Mouse (Mus musculus): ENCODE measurements around the gene Rsph14. TPM values are rescaled to one million over a fixed set of nuclear protein-coding genes. Genes with fewer than 3 reads are reported as not detected.

Gene Rsph14
- total RNA-seq, 2 experiments from 2014 or later: not detected

GRCm38 (mm10) chr10:74938410-74938809, 94.0 kb downstream of the Rsph14 start:
- no peak for DNase-seq
- intact Hi-C loops (cut with DNase I): loop anchor here (5.0 kb wide), 1 partner anchor 214 kb away; no protein-coding TSS in a partner anchor

GRCm38 (mm10) chr10:74937003-74937790, 95.2 kb downstream of the Rsph14 start:
- intact Hi-C loops (cut with DNase I): loop anchor here (2.0 to 5.0 kb wide), 2 partner anchors 84 to 215 kb away; no protein-coding TSS in a partner anchor

GRCm38 (mm10) chr10:74935016-74935415, 97.4 kb downstream of the Rsph14 start:
- intact Hi-C loops (cut with DNase I): loop anchor here (5.0 kb wide), 1 partner anchor 217 kb away; no protein-coding TSS in a partner anchor
- no peak for DNase-seq

More at GRCm38 (mm10) chr10:74937003-74937790, 95.2 kb downstream of the Rsph14 start:
- DNase-seq: no peak

DNA sequence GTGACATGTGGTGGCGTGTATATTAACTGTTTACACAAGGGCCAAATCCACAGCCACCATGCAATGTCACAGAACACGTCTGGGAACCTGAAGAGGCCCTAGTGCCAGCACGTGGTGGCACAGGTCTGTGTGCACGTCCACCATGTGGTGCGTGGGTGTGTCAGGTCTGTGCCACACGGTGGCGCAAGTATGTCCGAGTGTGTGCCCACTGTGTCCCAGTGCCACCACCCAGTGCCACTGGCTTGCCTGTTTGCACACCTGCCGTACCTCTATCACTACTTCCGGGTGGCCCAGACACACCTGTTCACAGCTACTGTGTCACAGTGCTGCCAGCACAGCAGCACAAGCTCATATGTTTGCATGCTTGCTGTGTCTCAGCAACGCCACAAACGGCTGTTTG, 97.9 kb downstream of the Rsph14 start:
- intact Hi-C loops (cut with DNase I): no loop called here
- no peak for DNase-seq

GRCm38 (mm10) chr10:74933548-74934190, 98.7 kb downstream of the Rsph14 start:
- DNase-seq: no peak
- intact Hi-C loops (cut with DNase I): no loop called here

DNA sequence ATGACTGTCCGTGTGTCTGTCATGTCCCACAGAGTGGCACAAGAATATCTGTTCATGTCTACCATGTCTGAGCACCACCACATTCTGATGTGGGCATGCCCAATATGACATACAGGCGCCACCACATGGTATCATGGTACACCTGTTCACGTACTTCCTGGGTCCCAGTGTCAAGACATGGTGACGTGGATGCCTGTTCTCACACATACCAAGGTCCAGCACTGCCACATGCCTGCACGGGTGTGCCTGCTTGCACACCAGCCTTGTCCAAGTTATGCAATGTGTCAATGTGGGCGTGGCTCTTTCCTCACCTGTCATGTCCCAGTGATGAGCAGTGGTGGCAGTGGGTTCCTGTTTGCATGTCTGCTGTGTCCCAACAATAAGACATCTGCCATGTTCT, 99.9 kb downstream of the Rsph14 start:
- intact Hi-C loops (cut with DNase I): no loop called here
- DNase-seq: no peak

DNA sequence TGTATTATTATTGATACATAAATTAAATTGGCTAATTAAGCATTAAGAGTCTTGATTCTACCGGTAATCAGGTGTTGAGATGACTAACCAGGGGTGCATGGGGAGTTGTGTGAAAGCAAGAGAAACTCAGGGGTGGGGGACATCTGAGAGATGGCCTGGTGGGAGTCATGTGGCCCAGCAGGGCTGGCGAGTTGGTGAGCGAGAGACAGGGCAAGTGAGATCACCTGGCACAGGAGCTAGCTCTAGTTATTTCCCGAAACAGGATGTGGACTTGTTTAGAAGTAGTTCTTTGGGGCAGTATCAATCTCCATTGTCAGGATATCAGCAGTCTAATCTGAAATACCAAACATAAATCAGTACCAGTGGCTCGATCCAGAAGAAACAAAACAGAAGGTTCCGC, 100.8 kb downstream of the Rsph14 start:
- intact Hi-C loops (cut with DNase I): no loop called here
- DNase-seq: no peak

DNA sequence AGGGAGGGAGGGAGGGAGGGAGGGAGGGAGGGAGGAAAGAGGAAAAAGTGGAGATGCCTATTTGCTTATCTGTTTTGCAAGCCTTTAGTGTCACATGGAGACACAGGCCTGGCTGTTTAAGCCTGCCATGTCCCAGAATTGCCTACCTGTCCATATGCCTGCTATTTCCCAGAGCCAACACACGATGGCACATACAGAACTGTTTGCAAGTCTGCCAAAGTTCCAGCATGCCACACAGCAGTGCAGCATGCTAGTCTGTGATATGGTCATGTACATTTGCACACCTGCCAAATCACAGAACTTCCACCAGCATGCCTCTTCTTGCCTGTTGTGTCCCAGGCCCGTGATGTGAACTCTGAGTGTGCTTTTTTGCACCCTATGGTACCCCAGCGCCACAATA, 101.8 kb downstream of the Rsph14 start:
- DNase-seq: no peak
- intact Hi-C loops (cut with DNase I): no loop called here

GRCm38 (mm10) chr10:74929578-74929977, 102.8 kb downstream of the Rsph14 start:
- DNase-seq: no peak
- intact Hi-C loops (cut with DNase I): no loop called here

DNA sequence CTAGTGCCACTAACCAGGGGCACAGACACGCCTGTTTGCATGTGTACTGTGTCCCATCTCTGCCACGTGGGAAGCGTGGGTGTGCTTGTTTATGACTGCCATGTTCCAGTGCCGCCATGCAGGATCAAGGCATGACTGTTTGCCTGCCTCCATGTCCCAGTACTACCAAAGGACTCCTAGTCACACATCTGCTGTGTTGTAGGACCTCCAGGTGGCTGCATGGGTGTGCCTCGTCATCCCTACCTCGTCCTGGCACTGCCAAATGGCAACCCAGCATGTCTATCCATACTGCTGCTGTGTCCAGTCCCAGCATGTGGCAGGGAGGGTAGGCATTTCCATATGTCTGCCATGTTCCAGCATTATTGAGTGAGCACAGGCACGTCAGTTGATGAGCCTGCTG, 104.1 kb downstream of the Rsph14 start:
- DNase-seq: no peak
- intact Hi-C loops (cut with DNase I): no loop called here

DNA sequence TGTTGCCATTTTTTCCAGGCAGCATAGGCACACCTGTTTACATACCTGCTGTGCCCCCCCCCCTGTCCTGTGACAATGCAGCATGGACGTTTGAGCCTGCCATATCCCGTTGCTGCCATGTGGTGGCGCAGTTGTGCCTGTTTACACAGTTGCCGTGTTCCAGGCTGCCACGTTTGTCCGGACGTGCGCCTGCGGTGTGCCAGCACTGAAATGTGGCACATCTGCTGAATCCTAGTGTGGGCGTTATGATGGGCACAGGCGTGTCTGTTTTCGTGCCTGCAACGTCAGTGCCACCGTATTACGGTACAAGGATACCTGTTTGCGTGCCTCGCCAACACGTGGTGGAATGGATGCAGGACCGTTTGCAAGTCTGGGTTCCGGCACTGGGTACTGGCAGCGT, 107.1 kb downstream of the Rsph14 start:
- peak in 1 of 2 experiments; percentile 19 for DNase-seq
- intact Hi-C loops (cut with DNase I): no loop called here

DNA sequence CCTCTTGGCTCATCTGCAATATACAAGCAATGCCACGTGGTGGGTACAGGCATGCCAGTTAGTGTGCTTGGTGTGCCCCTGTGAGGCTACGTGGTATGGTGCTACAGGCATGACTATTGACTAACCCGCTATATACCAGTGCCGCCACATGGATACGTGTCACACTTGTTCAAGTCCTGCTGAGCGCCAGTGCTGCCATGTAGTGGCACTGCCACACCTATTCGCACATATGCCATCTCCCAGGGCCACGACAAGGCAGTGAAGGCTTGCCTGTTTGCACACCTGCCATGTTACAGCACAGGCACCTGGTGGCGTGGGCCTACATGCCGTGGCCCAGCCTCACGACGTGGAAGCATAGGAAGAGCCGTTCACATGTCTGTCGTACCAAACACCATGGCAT, 108.1 kb downstream of the Rsph14 start:
- intact Hi-C loops (cut with DNase I): no loop called here
- DNase-seq: no peak

- intact Hi-C loops (cut with DNase I): no loop called here
Observed at GRCm38 (mm10) chr10:74922763-74923162, 109.6 kb downstream of the Rsph14 start.

DNA sequence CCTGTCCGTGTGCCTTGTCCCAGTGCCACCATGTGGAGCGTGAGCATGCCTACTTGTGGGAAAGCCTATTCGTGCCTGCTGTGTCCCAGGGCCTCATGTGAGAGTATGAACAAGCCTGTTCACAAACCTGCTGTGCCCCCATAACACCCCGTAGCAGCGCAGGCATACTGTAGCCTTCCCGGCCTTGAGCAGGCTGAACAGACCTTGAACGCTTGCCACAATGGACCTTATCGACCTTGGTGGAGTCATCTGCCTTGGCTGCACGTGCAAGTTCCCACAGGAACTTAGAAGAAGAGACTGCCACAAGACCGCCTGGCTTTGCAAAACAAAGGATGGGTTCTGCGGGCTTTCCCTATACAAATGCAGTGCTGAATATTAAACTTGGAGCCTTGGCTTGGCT, 110.8 kb downstream of the Rsph14 start:
- DNase-seq: no peak
- intact Hi-C loops (cut with DNase I): no loop called here

More at GRCm38 (mm10) chr10:74922763-74923162, 109.6 kb downstream of the Rsph14 start:
- DNase-seq: no peak

- intact Hi-C loops (cut with DNase I): no loop called here
- DNase-seq: no peak
Observed at GRCm38 (mm10) chr10:74920853-74921567, 111.4 kb downstream of the Rsph14 start.

DNA sequence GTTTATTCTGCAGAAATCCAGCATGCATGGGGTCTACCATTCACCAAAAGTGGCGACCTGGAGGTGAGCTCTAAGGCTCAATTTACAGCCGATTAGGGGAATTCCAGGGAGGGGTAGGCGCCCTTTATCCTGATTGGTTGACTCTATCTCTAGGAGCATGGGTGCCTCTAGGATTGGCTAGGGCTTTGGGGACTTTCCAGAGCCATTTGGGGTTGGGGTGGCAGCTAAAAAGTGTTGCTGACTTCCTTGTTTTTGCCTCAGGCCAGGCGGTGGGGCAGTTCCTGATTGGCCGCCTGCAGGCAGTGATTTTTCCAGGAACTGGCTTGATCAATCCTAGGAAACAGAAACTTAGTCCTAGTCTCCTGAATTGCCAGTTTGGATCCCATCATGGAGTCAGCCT, 113.1 kb downstream of the Rsph14 start:
- intact Hi-C loops (cut with DNase I): no loop called here
- DNase-seq: no peak

DNA sequence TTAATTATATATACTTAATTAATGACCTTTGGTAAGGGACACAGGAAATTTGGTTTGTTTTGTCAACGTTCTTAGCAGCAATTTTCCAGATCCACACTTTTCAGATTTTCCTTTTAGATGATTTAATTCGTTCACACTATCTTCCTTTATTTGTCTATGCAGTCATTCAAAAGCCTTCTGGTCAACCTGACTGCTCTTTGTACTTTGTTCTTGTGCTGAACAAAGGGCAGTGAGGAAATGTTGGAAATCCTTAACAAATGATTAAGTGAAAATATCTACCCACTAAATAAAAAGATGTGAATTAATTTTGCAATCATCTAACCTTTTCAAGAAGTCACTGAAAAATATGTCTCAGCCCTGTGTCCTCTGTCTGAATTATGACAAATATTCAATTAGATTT, 124.0 kb downstream of the Rsph14 start:
- intact Hi-C loops (cut with DNase I): no loop called here

More for the DNA sequence above, 124.0 kb downstream of the Rsph14 start:
- DNase-seq: no peak
